Mouse (Mus musculus) heart, adult 11 months (tissue): ENCODE measurements around the gene Arfgap3.
"Not testable (repeated sequence)": the region's sequence is repeated elsewhere in the genome, so short reads cannot be mapped to it uniquely, and the experiment has no call there.

Source experiments
- DNase-seq: peaks from one replicate; pipeline ENCODE4 v3.0.0; 2022

Arfgap3 gene

GRCm38 (mm10) chr15:83344157-83344556, 5.9 kb downstream of the Arfgap3 start:
- peak; percentile 94 for DNase-seq

DNA sequence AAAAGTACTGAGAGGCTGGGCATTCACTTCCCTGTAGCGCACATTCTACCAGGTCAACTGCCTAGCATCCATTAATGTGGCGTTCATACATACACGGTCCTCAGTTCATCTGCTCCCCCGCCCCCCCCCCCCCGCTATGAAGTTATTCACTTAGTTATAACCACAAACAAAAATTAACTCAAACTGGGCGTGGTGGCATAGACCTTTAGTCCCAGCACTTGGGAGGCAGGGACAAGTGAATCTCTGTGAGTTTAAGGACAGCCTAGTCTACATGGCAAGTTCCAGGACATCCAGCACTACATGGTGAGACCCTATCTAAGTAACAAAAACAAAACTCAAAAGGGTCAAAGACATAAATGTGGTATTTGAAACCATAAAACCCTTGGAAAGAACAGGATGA, 11.1 kb downstream of the Arfgap3 start:
- no peak for DNase-seq

DNA sequence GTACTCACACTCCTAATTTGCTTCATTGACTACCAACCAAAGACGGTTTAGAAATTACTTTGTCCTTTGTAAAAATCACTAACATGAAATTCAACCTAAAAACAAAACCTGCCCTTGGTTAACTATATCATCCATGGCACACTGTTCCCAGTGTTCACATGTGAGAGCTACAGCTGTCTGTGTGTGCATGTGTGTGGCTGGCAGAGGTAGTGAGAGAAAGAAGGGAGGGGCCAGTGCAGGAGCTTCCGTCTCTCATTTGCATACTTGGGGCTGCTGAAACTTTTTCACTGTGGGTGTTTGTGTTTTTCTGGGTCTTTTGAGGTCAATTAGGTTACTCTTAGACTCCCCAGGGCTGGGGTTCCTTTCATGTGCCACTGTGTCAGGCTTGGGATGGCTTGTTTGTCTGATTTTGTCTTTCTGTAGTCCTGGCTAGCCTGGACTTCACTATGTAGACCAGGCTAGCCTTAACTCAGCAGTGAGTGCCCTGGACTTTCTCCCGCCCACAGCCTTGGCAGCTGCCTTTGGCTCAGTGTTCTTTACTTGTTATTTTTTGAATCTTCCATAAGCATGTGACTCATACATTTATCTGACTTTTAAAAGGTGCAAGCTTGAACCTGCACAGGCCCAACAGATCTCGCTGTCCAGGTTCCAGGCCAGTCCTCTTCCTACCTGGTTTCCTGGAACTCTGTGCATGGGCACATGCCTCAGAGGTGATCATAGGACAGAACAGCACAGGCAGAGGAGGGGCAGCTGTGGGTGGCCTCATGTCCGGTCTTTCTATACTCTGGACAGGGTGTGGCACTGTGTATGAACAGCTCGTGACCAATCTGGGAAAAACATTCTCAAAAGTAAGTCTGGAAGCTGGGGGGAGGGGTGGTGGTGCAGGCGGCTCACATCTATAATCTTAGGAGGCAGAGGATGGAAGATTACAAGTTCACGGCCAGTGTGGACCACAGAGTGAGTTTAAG, 11.9 kb downstream of the Arfgap3 start:
- DNase-seq: no peak

DNA sequence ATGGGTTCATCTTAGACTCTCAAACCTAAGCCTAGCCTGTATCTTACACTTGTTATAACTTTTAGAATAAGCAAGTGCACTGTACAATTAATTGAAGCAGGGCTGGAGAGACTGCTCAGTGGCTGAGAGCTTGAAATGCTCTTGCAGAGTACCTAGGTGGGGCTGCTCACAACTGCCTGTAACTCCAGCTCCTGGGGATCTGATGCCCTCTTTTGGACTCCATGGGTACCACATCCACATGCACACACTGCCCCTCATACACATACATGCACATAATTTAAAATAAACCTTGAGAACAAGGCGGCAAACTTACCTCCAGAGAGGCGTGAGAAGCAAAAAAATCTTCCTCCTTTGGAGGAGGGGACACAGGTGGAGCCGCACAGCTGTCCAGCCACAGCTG, 17.7 kb downstream of the Arfgap3 start:
- no peak for DNase-seq

DNA sequence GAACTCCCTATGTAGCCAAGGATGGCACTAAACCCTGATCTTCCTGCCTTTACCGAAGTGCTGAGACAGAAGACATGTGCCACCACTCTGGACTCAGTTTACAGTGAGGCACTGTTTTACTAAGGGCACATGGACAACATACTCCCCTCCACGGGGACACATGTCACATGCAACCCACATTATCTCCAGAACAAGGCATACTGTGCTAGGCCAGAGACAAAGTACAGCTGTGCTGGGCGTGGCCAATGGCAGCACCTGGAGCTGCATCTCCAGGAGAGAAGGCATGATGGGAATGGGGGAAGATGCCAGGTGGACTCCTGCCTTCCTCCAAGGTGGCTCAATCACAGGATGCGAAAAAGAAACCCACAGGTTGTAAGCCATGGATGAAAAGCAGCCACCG, 21.1 kb downstream of the Arfgap3 start:
- DNase-seq: no peak

DNA sequence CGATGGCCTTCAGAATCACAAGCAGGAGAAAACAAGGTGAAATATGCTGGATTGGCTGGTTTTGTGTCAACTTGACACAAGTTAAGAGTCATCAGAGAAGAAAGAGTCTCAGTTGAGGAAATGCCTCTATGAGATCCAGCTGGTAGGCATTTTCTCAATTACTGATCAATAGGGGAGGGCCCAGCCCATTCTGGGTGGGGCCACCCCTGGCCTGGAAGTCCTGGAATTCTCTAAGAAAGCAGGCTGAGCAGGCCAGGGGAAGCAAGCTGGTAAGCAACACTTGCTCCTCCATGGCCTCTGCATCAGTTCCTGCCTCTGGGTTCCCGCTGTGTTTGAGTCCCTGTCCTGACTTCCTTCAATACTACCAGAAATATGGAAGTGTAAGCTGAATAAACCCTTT, 27.0 kb downstream of the Arfgap3 start:
- DNase-seq: no peak

DNA sequence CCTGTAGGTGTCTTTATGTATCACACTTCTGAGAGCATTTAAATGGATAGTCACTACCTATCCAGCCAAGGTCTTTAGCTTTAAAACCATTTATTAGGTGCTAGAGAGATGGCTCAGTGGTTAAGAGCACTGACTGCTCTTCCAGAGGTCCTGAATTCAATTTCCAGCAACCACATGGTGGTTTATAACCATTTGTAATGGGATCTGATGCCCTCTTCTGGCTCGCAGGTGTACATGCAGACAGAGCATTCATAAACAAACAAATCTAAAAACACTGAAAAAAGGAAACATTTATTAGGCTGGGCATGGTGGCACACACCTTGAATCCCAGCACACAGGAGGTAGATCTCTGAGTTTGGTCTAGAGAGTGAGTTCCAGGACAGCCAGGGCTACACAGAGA, 35.1 kb downstream of the Arfgap3 start:
- no peak for DNase-seq

DNA sequence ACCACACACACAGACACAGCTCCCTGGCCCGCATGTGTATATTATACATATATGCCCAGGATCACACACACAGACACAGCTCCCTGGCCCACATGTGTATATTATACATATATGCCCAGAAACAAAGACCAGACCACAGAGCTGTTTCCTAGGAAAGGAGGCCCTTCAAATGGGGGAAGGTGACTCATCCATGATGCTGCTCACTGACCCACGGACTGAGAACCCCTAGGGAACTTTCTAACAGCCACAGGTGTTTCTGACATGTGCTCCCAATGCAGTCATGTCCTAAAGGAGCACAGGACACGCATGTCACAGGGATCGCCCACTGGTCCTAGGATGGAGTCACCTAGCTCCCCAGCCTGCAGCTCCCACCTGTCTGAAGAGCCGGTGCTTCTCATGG, 40.2 kb downstream of the Arfgap3 start:
- no peak for DNase-seq

GRCm38 (mm10) chr15:83308708-83309107, 41.3 kb downstream of the Arfgap3 start:
- not testable (repeated sequence) for DNase-seq

- peak; percentile 95 for DNase-seq
Observed at GRCm38 (mm10) chr15:83306181-83306580, 43.9 kb downstream of the Arfgap3 start.

DNA sequence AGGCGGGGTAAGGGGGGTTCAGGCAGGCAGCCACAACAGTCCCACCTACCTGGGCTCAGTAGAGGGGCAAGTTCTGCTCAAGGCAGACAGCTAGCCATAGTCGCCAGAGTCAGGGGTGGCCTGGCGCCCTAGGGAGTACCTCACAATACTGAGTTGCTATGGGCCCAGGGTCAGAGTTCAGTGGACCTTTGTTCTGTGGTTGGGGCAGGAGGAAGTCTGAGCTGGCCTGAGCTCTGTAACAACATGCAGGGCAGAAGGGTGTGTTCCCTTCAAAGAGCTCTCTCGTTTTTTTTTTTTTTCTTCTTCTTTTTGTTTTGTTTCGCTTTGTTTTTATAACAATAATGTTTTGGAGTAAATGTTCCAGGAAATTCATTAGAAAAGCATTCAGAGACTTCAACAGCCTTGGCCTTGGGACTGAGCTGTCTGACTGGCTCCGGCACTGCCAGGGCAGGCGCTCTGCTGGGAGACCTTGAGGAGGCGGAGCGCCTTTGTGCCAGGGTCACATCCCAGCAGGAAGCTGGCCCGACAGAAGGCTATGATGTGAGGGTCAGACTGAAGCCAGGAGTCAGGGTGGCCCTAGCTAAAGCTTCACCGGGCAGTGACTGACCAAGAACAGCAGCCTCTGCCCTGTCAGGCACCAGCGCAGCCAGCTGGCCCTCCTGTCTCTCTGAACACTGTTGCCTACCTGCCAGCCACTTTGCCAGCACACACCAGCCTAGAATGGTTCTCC, 44.7 kb downstream of the Arfgap3 start:
- DNase-seq: peak; percentile 98

GRCm38 (mm10) chr15:83304804-83305191, 45.2 kb downstream of the Arfgap3 start:
- peak; percentile 91 for DNase-seq

DNA sequence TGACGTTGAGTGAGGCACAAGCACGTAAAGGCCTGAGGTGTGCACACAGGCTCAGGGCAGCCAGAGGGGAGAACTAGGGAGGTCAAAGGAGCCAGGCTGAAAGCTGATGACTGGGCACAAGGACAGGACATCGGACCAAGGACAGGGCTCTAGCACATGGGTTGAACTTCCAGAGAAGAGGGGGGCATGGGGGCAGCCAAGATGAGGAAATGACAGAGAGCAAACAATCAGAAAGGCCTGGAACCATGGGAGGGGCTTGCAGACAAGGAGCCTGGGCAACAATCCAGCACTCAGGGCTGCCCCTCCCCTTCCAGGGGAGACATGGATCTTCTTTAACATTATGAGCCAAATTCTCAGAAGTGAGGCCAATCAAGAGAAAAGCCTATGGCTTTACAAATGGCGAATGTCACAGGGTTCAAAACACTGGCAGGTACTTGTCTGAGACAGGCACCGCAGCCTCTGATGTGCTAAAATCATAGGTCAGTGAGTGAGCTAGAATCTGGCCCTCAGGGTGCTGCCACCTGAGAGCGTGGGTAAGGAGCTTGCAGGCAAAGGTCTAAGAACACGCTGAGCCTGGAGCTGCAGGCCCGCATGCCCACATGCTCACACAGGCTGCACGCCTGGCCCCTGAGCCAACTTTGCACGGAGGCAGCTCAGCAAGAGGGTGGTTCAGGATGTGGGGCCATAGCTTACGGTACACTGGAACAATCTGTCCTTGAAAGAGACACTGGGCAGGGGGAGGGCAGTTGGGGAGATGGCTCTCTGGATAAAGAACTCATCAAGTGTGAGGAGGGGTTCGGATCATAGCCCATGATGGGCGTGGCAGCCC, 46.2 kb downstream of the Arfgap3 start:
- peak; percentile 98 for DNase-seq

DNA sequence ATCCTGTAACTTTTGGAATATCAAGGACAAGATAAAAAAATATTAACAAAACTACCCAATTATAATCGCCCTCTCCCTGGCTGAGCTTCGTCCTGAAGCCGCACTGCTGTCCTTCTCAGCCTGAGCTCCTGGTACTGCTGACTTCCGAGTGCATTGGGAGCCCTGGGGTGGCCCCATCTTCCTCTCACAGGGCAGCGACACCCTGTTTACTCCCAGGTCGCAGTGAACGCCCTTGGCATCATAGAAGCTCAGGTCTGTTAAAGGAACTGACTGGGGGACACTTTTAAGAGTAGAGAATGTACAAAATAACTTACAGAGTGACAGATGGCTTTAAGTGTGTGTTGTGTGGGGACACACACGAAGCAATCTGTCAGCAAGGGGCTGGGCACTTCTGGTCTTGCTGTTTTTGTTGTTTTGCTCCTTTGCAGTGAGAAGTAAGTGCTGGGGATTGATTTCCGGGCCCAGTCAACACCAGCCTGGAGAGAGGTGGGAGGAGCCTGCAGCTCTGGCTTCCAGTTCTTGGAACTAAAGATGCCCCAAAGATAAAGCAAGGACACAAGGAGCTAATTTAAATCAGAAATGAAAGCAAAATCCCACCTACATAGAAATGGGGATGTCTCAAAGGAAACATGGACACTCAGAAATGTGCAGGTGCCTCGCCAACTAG, 50.0 kb downstream of the Arfgap3 start:
- no peak for DNase-seq

DNA sequence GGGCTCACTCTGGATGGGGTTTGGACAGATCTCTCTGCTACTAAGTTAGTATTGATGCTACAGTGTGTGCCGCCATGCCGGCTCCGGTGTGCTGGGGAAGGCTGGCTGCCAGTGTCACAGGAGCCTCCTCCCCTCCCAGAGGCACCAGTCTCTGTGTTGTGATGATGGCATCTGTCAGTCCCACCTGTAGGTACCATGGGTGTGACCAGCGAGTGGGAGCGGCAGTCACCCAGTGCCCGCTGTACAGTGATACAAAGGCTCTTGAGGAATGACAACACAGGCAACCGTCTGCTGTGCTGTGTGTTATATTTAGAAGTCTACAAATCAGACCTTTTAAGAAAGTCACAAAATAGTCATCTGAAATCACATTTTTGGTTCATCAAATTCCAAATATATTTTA, 50.6 kb downstream of the Arfgap3 start:
- no peak for DNase-seq

GRCm38 (mm10) chr15:83298810-83299209, 51.2 kb downstream of the Arfgap3 start:
- DNase-seq: no peak

DNA sequence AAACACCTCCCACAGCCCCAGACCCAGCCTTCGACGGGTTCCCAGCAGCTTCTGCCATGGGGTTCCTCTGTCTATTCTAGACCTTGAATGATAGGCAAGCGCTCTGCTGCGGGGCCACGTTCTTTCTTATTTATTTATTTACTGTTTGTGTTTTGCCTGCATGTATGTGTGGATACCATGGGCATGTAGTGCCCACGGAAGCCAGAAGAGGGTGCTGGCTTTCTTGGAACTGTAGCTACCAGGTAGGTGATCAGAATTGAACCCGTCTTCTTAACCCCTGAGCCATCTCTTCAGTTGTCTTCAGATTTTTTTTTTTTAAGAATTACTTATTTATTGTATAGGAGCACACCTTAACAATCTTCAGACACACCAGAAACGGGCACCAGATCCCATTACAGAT, 51.7 kb downstream of the Arfgap3 start:
- no peak for DNase-seq

- no peak for DNase-seq
Observed at GRCm38 (mm10) chr15:83296771-83297311, 53.2 kb downstream of the Arfgap3 start.

DNA sequence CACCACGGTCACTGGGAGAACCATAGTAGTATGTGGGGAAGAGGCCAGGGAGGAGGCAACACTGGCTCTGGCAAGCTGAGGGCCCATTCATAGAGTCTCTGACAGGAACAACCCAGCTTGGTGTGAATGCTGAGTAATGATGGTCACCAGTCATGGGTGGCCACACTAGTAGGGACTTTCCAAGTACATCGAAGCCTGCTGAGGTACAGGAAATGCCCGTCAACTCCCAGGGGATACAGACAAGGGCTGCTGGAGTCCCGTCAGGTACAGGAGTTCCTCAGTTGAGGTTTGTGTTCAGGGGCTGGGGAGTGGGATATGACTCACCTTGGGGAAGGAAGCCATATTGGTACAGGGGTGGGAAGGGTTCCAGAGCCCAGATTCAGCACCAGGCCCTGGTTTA, 54.0 kb downstream of the Arfgap3 start:
- no peak for DNase-seq

DNA sequence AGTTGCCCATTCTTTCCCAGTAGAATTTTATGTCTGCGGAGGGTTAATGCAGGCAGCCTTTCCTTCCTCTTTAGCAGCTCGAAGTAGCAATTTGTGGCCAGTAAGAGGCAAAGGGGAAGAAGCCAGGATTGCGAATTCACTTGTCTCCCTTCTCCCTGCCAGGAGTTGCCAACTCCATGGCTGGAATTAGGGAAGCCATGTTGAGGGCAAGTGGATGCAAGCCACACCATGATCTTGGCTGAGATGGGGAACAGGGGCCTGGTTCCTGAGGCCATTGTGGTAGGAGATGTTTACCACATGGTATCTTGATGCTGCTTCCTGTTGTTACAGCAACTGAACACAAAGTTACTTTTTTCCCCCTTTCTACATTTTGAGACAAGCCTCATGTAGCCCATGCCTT, 55.1 kb downstream of the Arfgap3 start:
- DNase-seq: peak; percentile 91

GRCm38 (mm10) chr15:83293706-83294645, 56.1 kb downstream of the Arfgap3 start:
- peak; percentile 98 for DNase-seq
